Mouse (Mus musculus): ENCODE measurements around the gene Tle2. TPM values are rescaled to one million over a fixed set of nuclear protein-coding genes. Genes with fewer than 3 reads are reported as not detected.

Gene Tle2
- total and polyA plus RNA-seq, 2 experiments = 3.0 to 56.0 TPM

GRCm38 (mm10) chr10:81583347-81583746, 9.0 kb downstream of the Tle2 start:
- DNase-seq (ENCODE audit: extremely low read depth, low read depth, low spot score) = no peak
- no peak overlapping the region for H3K4me3 ChIP-seq (ENCODE audit: insufficient read depth, low read depth, low read length)
- TF ChIP-seq POLR2A (IDR thresholded peaks at IDR 0.05; ENCODE audit: extremely low read depth, insufficient read depth, low read length) = no peak
- TF ChIP-seq CTCF (IDR thresholded peaks at IDR 0.05; ENCODE audit: low read depth, low read length) = no peak
- no peak overlapping the region for H3K27ac ChIP-seq (replicated peaks; ENCODE audit: insufficient read depth, low read depth, low read length)
- H3K36me3 ChIP-seq (ENCODE audit: control insufficient read depth, insufficient read depth, low read length) = peaks cover 2% of the 10 kb centered on the region; the same call in 1 of the 2 replicates
- H3K27me3 ChIP-seq (ENCODE audit: control insufficient read depth, insufficient read depth, low read length) = no peaks in the 10 kb centered on the region
- H3K79me2 ChIP-seq (ENCODE audit: control insufficient read depth, insufficient read depth, low read length) = no peaks in the 10 kb centered on the region
- WGBS = 81% methylated on average over 6 of the region's 6 CpGs
- H3K9ac ChIP-seq (ENCODE audit: low read depth, low read length) = no peak overlapping the region
- no peaks in the 10 kb centered on the region for H3K4me1 ChIP-seq (ENCODE audit: control insufficient read depth, insufficient read depth, low read length)

- 92% methylated on average over 7 of the region's 7 CpGs for WGBS
- H3K79me2 ChIP-seq (ENCODE audit: control insufficient read depth, insufficient read depth, low read length) = no peaks in the 10 kb centered on the region
- H3K27ac ChIP-seq (replicated peaks; ENCODE audit: insufficient read depth, low read depth, low read length) = no peak overlapping the region
- peaks cover 2% of the 10 kb centered on the region; the same call in 1 of the 2 replicates for H3K36me3 ChIP-seq (ENCODE audit: control insufficient read depth, insufficient read depth, low read length)
- TF ChIP-seq POLR2A (IDR thresholded peaks at IDR 0.05; ENCODE audit: extremely low read depth, insufficient read depth, low read length) = no peak
- TF ChIP-seq CTCF (IDR thresholded peaks at IDR 0.05; ENCODE audit: low read depth, low read length) = no peak
- no peak overlapping the region for H3K9ac ChIP-seq (ENCODE audit: low read depth, low read length)
- no peak for DNase-seq (ENCODE audit: extremely low read depth, low read depth, low spot score)
- H3K4me1 ChIP-seq (ENCODE audit: control insufficient read depth, insufficient read depth, low read length) = no peaks in the 10 kb centered on the region
- H3K4me3 ChIP-seq (ENCODE audit: insufficient read depth, low read depth, low read length) = no peak overlapping the region
- H3K27me3 ChIP-seq (ENCODE audit: control insufficient read depth, insufficient read depth, low read length) = no peaks in the 10 kb centered on the region
These were observed 14.4 kb downstream of the Tle2 start for GRCm38 (mm10) chr10:81588739-81589138.

GRCm38 (mm10) chr10:81591846-81592245, 17.5 kb downstream of the Tle2 start:
- Histone ChIP-seq H3K4me3 (ENCODE audit: insufficient read depth, low read depth, low read length) (no peak overlapping the region), H3K36me3 (ENCODE audit: control insufficient read depth, insufficient read depth, low read length) (peaks cover 2% of the 10 kb centered on the region; the same call in 1 of the 2 replicates), H3K79me2 (ENCODE audit: control insufficient read depth, insufficient read depth, low read length) (no peaks in the 10 kb centered on the region), H3K27me3 (ENCODE audit: control insufficient read depth, insufficient read depth, low read length) (no peaks in the 10 kb centered on the region), H3K4me1 (ENCODE audit: control insufficient read depth, insufficient read depth, low read length) (no peaks in the 10 kb centered on the region), H3K27ac (replicated peaks; ENCODE audit: insufficient read depth, low read depth, low read length) (no peak overlapping the region), H3K9ac (ENCODE audit: low read depth, low read length) (no peak overlapping the region)
- TF ChIP-seq POLR2A (IDR thresholded peaks at IDR 0.05; ENCODE audit: extremely low read depth, insufficient read depth, low read length) (no peak), CTCF (IDR thresholded peaks at IDR 0.05; ENCODE audit: low read depth, low read length) (no peak)
- no peak for DNase-seq (ENCODE audit: extremely low read depth, low read depth, low spot score)
- WGBS = 81% methylated on average over 9 of the region's 9 CpGs

GRCm38 (mm10) chr10:81592631-81593030, 18.3 kb downstream of the Tle2 start:
- 81% methylated on average over 7 of the region's 7 CpGs for WGBS
- DNase-seq (ENCODE audit: extremely low read depth, low read depth, low spot score) = no peak
- Histone ChIP-seq H3K79me2 (ENCODE audit: control insufficient read depth, insufficient read depth, low read length) (no peaks in the 10 kb centered on the region), H3K36me3 (ENCODE audit: control insufficient read depth, insufficient read depth, low read length) (peaks cover 2% of the 10 kb centered on the region; the same call in 1 of the 2 replicates), H3K4me3 (ENCODE audit: insufficient read depth, low read depth, low read length) (no peak overlapping the region), H3K27ac (replicated peaks; ENCODE audit: insufficient read depth, low read depth, low read length) (no peak overlapping the region), H3K27me3 (ENCODE audit: control insufficient read depth, insufficient read depth, low read length) (no peaks in the 10 kb centered on the region), H3K9ac (ENCODE audit: low read depth, low read length) (no peak overlapping the region), H3K4me1 (ENCODE audit: control insufficient read depth, insufficient read depth, low read length) (no peaks in the 10 kb centered on the region)
- no peak for TF ChIP-seq POLR2A (IDR thresholded peaks at IDR 0.05; ENCODE audit: extremely low read depth, insufficient read depth, low read length)
- no peak for TF ChIP-seq CTCF (IDR thresholded peaks at IDR 0.05; ENCODE audit: low read depth, low read length)

GRCm38 (mm10) chr10:81593223-81593622, 18.9 kb downstream of the Tle2 start:
- Histone ChIP-seq H3K79me2 (ENCODE audit: control insufficient read depth, insufficient read depth, low read length) (no peaks in the 10 kb centered on the region), H3K4me1 (ENCODE audit: control insufficient read depth, insufficient read depth, low read length) (no peaks in the 10 kb centered on the region), H3K27ac (replicated peaks; ENCODE audit: insufficient read depth, low read depth, low read length) (no peak overlapping the region), H3K4me3 (ENCODE audit: insufficient read depth, low read depth, low read length) (no peak overlapping the region), H3K27me3 (ENCODE audit: control insufficient read depth, insufficient read depth, low read length) (no peaks in the 10 kb centered on the region), H3K9ac (ENCODE audit: low read depth, low read length) (no peak overlapping the region), H3K36me3 (ENCODE audit: control insufficient read depth, insufficient read depth, low read length) (no peaks in the 10 kb centered on the region)
- no peak for DNase-seq (ENCODE audit: extremely low read depth, low read depth, low spot score)
- TF ChIP-seq POLR2A (IDR thresholded peaks at IDR 0.05; ENCODE audit: extremely low read depth, insufficient read depth, low read length) (no peak), CTCF (IDR thresholded peaks at IDR 0.05; ENCODE audit: low read depth, low read length) (no peak)
- 80% methylated on average over 4 of the region's 4 CpGs for WGBS

- no peaks in the 10 kb centered on the region for H3K4me1 ChIP-seq (ENCODE audit: control insufficient read depth, insufficient read depth, low read length)
- no peak overlapping the region for H3K4me3 ChIP-seq (ENCODE audit: insufficient read depth, low read depth, low read length)
- 88% methylated on average over 18 of the region's 18 CpGs for WGBS
- TF ChIP-seq CTCF (IDR thresholded peaks at IDR 0.05; ENCODE audit: low read depth, low read length) (no peak), POLR2A (IDR thresholded peaks at IDR 0.05; ENCODE audit: extremely low read depth, insufficient read depth, low read length) (no peak)
- H3K79me2 ChIP-seq (ENCODE audit: control insufficient read depth, insufficient read depth, low read length) = no peaks in the 10 kb centered on the region
- no peaks in the 10 kb centered on the region for H3K27me3 ChIP-seq (ENCODE audit: control insufficient read depth, insufficient read depth, low read length)
- no peak overlapping the region for H3K27ac ChIP-seq (replicated peaks; ENCODE audit: insufficient read depth, low read depth, low read length)
- H3K9ac ChIP-seq (ENCODE audit: low read depth, low read length) = no peak overlapping the region
- H3K36me3 ChIP-seq (ENCODE audit: control insufficient read depth, insufficient read depth, low read length) = no peaks in the 10 kb centered on the region
- DNase-seq (ENCODE audit: extremely low read depth, low read depth, low spot score) = no peak
These were observed 19.6 kb downstream of the Tle2 start for GRCm38 (mm10) chr10:81593935-81594334.

Measured in liver, adult 2 months (tissue).